Mouse (Mus musculus): ENCODE data around the gene Emid1.

Gene Emid1

DNA sequence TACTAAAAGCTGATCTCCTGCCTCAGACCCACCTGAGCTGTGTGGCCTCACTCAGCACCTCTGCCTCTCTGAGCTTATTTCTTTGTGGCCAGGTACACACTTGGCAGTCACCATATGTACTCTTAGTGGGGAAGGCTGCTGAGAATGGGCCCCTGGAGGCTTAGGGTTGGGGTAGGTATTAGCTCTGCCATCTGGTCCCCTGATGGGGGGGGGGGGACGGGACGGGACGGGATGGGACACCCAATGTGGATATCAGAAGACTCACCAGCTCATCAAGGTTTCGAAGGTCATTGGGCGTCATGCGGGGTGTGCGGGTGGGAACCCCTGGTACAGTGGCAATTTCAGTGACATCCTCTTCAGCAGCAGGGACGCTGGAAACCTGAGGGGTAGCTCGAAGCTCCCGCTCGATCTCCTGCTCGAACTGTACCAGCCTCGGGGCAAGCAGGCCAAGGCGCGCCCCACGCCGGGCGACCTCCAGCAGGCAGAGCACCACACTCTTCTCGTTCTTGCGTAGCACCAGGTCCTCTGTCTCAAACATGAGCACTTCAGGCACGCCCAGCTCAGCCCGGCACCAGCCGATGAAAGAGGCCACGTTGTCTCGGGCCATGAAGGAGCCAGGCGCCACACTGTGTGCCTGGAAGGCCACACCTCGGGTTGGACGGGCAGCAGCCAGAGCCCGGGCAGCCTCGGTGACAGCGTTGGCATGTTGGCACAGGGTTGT is 88.3 kb downstream of the Emid1 start:
- DNase-seq (ENCODE audit: low spot score in 2 of 2), result peak; percentile 38 to 49

DNA sequence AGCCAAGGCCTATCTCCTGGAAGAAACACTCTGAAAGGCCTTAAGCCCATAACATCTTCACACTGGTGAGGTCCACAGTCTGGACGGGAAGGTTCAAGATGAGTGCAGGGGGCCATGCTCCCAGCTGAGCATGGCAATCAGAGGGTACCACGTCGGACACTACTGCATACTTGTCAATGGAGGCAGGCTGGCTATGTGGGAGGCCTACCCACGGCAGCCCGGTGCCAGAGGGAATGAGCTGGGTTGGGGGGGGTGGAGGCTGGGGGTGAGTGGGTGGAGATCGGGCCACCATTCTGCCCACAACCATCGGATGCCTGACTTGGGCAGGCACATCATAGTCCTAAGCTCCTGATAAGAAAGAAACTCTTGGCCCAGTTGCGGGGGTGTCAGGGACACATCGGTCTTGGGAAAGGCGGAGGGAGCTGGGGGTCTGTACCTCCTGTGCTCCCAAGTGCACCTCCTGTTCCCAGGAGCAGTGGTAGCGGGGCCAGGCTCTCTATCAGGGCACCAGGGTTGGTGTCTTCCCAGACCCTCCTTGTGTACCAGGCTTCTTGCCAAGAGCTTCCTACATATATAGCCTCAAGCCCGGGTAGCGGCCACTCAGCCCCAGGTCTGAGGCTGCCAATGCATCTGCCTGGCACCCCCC is 89.1 kb downstream of the Emid1 start:
- DNase-seq (ENCODE audit: low spot score in 2 of 2), result no peak

DNA sequence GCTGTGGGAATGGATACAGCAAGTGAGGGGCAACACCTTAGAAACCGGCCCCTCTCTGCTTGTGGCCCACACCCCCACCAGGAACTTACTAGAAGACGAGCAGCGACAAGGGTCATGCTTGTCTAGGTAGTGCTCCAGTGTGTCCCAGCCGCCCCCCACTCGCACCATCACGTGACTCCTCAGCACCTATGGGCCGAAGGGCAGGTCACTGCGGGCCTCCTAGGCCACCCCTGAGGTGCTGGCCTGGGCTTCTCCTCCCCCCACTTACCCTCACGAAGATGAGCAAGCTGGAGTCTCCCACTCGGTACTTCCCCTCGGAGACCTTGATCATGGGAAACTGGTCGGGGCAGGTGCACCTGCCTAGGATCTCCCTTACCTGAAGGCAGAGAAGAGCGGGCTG is 89.7 kb downstream of the Emid1 start:
- no peak for DNase-seq (ENCODE audit: low spot score in 2 of 2)

DNA sequence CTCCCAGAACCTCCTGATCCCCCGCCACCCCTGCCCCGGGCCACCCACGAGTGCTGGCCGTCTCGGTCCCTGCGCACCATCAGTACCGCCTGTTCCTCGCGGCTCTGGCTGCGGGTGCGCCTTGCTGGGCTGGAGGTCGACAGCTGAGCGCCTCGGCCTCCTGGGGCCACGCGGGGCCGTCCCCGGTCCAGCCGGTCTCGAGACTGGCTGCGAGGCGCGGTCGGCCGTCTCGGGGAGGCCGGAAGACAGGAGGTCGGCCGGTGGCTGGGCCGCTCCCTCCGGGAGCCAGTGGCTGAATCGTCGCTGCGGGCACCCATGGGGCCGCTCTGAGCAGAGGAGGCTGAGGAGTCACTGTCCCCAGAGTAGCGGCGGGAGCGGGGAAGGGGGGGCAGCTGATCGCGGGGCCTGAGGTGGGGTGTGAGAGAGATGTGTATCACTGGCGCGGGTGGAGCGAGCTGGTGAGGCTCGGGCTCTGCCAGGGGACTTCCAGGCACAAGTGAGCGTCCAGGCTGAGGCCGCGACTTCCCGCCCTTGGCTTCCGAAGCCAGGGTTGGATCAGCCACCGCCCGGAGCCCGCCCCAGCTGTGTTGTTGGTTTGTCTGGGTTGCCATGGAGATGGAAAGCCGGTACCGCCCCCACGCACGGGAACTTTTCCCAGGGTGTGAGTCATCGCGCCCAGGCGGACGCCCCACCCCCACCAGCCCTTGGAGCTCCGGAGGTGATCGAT is 90.5 kb downstream of the Emid1 start:
- DNase-seq (ENCODE audit: low spot score in 2 of 2), result peak; percentile 98

DNA sequence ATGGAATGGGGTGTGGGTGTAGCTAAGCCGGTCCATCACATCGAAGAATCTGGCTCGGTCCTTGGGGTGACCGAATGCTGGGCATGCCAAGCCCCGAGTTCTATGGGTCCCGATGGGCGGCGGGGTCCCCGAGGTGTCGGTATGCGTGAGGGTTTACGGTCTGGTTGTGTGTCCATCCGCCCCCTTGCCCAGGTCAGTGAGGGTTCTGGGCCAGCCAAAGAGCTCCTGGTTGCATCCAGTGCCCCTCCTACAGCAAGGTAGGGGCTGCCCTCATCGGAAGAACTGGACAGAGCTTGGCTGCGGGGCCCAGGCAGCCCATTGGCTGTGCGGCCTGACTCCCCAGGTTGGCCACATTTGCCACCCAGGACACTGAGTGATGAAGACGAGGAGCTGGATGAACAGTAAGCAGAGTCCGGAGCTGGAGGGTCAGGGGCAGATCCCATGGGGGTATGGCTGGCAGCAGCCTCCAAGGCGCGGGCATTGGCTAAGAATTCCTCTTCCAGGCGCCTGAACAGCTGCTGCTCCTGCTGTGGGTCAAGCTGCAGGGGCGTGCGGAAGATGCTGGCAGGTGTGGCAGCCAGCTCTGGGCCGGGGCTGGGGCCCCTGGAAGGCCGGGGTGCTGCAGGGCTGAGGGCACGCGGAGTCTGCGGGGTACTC is 91.2 kb downstream of the Emid1 start:
- DNase-seq (ENCODE audit: low spot score in 2 of 2), result no peak

DNA sequence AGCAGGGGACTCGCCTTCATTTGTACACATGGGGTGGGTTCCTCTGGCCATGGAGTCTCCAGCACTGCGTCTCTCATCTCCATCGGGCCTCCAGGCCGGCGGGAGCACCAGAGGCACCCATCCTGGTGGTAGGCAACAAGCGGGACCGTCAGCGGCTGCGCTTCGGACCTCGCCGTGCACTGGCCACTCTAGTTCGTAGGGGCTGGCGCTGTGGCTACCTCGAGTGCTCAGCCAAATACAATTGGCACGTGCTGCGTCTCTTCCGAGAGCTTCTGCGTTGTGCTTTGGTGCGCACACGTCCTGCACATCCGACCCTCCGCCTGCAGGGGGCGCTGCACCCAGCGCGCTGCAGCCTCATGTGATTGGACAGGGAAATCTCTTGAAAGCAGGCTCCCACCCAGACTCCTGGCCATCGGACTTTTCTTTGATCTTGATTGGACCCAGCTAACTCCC is 92.3 kb downstream of the Emid1 start:
- DNase-seq (ENCODE audit: low spot score in 2 of 2), result peak in 1 of 2 experiments; percentile 30

DNA sequence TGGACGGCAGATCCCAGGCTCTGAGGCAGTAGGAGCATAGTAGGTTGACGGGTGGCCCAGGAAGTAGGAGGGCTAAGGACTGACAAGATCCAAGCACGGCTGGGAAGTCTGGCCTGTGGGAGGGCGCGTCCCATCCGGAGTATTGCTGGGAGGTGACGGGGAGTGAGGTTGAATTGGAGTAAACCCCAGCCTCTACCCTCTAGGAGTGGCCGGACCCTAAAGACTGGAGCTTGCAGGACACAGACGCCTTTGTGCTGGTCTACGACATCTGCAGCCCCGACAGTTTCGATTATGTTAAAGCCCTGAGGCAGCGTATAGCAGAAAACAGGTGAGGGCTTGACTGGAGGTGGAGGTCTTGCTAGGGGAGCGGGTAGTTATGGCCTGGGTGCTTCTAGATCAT is 92.8 kb downstream of the Emid1 start:
- no peak for DNase-seq (ENCODE audit: low spot score in 2 of 2)

DNA sequence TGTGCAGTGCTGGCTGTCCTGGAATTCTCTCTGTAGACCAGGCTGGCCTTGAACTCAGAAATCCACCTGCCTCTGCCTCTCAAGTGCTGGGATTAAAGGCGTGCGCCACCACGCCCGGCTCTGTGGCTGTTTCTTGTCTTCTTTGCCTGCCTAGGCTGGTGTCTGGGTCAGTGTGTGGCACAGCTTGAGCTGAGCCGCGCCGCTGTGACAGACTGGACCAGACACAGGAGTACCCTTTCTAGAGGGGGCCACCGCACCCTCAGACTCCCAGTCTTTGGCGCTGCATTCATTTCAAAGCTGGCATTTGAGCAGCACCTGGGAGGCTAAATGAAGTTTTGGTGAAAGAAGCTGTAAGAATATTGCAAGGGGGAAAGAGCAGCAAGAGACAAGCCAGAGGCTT is 93.3 kb downstream of the Emid1 start:
- peak in 1 of 2 experiments; percentile 27 for DNase-seq (ENCODE audit: low spot score in 2 of 2)

DNA sequence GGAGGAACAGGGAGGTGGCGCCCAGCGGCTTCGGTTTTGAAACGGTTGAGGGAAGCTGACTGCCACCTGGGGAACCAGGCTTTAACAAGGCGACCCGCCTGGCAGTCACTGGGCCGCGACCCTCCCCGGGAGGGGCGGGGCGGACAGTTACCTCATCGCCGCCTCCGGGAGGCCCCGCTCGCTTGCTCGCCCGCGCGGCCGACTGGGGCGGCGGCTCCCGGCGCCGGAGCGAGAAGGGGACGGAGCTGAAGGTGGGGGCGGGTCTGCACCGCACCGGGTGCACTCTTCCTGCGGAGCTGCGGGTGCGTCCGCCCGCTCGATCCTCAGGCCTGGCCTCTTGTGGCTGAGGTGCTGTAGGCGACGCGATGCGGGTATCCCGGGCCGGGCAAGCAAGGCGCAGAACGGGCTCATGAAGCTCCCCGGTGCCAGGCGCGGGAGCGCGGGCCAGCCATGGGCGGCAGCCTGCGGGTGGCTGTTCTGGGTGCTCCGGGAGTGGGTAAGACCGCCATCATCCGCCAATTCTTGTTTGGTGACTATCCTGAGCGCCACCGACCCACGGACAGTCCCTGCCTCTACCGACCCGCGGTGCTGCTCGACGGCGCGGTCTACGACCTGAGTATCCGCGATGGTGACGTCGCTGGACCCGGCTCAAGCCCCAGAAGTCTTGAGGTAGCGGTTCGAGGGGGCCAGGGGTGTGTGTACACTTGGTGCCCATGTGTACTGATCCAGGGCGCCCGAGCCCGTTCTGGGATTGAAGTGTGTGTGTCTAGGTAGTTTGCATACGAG is 94.0 kb downstream of the Emid1 start, which contains the start of gene Rasl10a:
Gene Rasl10a (plus strand): TSS at position 273 of the 786 bp plus-strand sequence.
- DNase-seq (ENCODE audit: low spot score in 2 of 2), result peak in 1 of 2 experiments; percentile 52

DNA sequence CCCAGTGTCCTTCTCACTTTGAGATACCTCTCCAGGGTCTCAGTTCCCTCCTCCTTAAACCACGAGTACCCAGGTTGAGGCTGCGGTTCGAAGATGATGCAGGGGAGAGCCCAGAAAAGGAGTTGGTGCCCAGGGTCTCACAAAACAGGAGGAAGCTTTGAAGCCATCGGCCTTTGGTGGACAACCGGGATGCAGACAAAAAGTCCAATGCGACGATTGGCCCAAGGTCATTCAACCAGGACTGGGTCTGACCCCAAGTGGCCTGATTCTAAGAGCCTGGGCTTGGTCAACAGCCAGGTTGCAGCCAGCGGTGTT is 94.6 kb downstream of the Emid1 start:
- DNase-seq (ENCODE audit: low spot score in 2 of 2), result no peak

DNA sequence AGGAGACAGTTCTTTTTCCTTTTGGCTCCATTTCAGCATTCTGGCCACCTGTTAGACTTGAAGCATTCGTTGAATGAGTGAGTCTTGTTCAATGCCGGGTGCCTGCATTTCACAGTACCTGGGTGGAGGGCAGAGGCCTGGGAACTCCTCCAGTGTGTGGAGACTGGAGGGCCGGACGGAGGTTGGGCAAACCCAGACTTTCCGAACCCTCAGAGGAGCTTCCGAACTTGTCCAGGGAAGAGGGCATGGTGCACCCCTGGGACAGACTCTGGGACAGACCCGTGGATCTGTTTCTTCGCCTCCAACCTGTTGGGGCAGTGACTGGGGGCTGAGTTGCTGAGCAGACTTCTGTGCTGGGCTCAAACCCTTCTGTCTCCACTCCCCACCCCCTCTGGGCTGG is 95.0 kb downstream of the Emid1 start:
- no peak for DNase-seq (ENCODE audit: low spot score in 2 of 2)
